Mouse (Mus musculus) bone marrow macrophage, adult 2 months (primary cell): ENCODE data around the gene Nktr. TPM values are rescaled to one million over a fixed set of nuclear protein-coding genes. Genes with fewer than 3 reads are reported as not detected.
A peak's percentile ranks its signal among the peaks of the same experiment; 100 is the strongest.

Source experiments
- H3K27ac ChIP-seq: 2 replicates; pipeline ENCODE4 v1.5.1; 2012; ENCODE audit warnings: low read depth, low read length; ENCODE audit not compliant: insufficient read depth
- H3K4me1 ChIP-seq: 2 replicates; pipeline ENCODE4 v1.6.1; 2012; ENCODE audit warnings: low read length; ENCODE audit not compliant: control insufficient read depth, insufficient read depth
- H3K4me3 ChIP-seq: 2 replicates; pipeline ENCODE4 v1.5.1; 2012; ENCODE audit warnings: mild to moderate bottlenecking, low read length, moderate library complexity; ENCODE audit not compliant: insufficient read depth
- CTCF ChIP-seq: IDR thresholded peaks from 2 replicates; pipeline ENCODE4 v1.5.1; 2012; ENCODE audit warnings: low read depth, mild to moderate bottlenecking, low read length, moderate library complexity
- POLR2A ChIP-seq: IDR thresholded peaks from 2 replicates; pipeline ENCODE4 v1.6.1; 2012; ENCODE audit warnings: mild to moderate bottlenecking, low read depth, low read length, borderline replicate concordance
- polyA plus RNA-seq: library from polyadenylated mRNA; stranded (reverse); fragments of >200 nt; gene quantifications from 2 replicates; pipeline ENCODE4 v1.2.4, GENCODE M21; 2012; ENCODE audit not compliant: missing spikeins, insufficient read depth, insufficient read length

Gene Nktr
- polyA plus RNA-seq, 1 experiment = 109 TPM

DNA sequence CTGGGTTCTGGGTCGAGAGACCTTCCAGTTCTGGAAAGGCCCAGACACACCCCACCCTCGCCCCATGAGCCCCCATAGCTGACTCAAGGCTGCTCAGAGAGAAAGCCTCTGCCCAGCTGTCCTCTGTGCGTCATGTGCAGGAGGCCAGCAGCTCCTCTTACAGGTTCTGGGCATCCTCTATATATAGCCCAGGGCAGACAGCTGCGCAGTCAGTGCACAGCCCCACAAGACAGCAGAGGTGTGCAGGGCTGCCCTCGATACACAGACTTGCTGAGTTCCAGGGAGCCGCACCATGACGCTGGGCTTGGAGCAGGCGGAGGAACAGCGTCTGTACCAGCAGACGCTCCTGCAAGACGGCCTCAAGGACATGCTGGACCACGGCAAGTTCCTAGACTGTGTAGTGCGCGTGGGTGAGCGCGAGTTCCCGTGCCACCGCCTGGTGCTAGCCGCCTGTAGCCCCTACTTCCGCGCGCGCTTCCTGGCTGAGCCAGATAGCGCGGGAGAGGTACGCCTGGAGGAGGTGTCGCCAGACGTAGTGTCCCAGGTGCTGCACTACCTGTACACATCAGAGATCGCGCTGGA, 58.6 kb downstream of the Nktr start, which contains the start of gene Klhl40:
Gene Klhl40 (plus strand): TSS at position 124 of the 582 bp plus-strand sequence.
- TF ChIP-seq CTCF = no peak
- no peak for TF ChIP-seq POLR2A
- no peak within 1 kb of the TSS for H3K27ac ChIP-seq
- H3K4me1 ChIP-seq = no peaks in the 10 kb centered on the region
- H3K4me3 ChIP-seq = peak within 1 kb of the TSS; percentile 25; the same call in 1 of the 2 replicates

DNA sequence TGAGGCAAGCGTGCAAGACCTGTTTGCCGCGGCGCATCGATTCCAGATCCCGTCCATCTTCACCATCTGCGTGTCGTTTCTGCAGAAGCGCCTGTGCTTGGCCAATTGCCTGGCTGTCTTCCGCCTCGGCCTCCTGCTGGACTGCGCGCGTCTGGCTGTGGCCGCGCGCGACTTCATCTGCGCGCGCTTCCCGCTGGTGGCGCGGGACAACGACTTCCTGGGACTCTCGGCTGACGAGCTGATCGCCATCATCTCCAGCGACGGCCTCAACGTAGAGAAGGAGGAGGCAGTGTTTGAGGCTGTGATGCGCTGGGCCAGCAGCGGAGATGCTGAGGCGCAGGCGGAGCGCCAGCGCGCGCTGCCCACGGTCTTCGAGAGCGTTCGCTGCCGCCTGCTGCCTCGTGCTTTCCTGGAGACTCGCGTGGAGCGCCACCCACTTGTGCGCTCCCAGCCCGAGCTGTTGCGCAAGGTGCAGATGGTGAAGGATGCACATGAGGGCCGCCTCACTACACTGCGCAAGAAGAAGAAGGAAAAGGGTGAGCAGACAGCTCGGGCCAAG, 59.2 kb downstream of the Nktr start:
- TF ChIP-seq POLR2A (no peak), CTCF (no peak)
- peak overlapping the region; percentile 25; the same call in 1 of the 2 replicates for H3K4me3 ChIP-seq
- H3K4me1 ChIP-seq = no peaks in the 10 kb centered on the region
- H3K27ac ChIP-seq = no peak overlapping the region

DNA sequence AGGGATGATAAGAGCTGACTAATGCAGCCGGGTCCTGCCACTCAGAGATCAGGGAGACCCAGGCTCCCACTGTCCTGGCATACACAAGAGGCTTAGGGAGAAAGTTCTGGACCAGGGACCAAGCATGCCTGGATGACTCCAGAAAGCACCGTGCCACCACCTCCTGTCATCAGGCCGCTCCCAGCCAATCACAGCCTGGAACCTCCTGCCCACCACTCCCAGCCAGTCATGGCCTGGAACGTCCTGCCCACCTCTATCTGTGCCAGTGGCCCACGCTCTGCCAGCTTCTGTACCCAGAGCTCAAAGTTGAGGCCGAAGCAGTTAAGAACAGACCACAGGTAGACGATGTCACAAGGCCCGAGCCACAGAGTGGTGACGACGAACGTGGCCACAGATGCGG, 65.8 kb downstream of the Nktr start:
- H3K4me3 ChIP-seq = no peak overlapping the region
- no peak overlapping the region for H3K27ac ChIP-seq
- H3K4me1 ChIP-seq = no peaks in the 10 kb centered on the region
- TF ChIP-seq POLR2A = no peak
- TF ChIP-seq CTCF = no peak

DNA sequence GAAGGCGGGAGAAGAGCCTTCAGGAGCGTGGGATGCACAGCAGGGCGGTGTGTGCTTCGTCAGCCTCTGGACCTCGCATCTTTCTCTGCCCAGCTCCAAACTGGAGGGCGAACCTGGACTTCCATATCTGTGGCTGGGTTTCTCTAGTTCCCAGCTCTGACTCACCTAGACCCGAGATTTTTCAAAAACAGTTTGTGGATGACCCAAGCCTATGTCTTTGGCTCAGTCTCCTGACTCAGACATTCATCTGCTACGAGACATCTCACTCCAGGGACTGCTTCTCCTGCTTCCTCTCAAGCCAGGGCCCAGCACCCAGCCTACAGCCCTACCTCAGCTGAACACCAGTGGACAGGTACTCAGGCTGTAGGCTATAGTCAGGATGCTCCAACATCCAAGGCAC, 66.3 kb downstream of the Nktr start:
- TF ChIP-seq POLR2A (no peak), CTCF (no peak)
- H3K4me3 ChIP-seq = no peak overlapping the region
- H3K4me1 ChIP-seq = no peaks in the 10 kb centered on the region
- no peak overlapping the region for H3K27ac ChIP-seq

DNA sequence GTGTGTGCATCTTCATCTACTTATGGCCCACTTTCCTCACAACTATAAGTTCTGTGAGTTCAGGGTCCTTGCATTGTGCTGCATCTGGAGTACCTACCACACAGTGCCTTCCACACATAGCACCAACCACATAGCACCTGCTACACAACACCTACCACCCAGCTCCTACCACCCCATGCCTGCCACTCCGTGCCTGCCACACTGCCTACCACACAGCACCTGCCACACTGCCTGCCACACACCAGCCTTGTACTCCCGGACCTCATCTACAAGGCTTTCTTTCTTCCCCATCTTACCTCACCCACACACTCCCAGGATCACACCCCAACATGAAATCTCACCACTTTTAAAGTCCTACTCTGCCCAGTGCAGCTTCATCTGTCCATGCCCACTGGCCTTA, 67.4 kb downstream of the Nktr start:
- Histone ChIP-seq H3K27ac (no peak overlapping the region), H3K4me1 (no peaks in the 10 kb centered on the region), H3K4me3 (no peak overlapping the region)
- TF ChIP-seq POLR2A (no peak), CTCF (no peak)

GRCm38 (mm10) chr9:121791206-121791605, 72.2 kb downstream of the Nktr start:
- no peak for TF ChIP-seq POLR2A
- no peak for TF ChIP-seq CTCF
- H3K4me1 ChIP-seq = no peaks in the 10 kb centered on the region
- H3K27ac ChIP-seq = no peak overlapping the region
- H3K4me3 ChIP-seq = no peak overlapping the region

- Histone ChIP-seq H3K27ac (no peak within 1 kb of the TSS), H3K4me1 (no peaks in the 10 kb centered on the region), H3K4me3 (no peak within 1 kb of the TSS)
- no peak for TF ChIP-seq CTCF
- TF ChIP-seq POLR2A = no peak
Measured at GRCm38 (mm10) chr9:121791757-121792521, 73.0 kb downstream of the Nktr start, which contains the start of gene Hhatl. Hhatl (minus strand) TSS chr9:121792507.

GRCm38 (mm10) chr9:121794972-121795539, 76.1 kb downstream of the Nktr start:
- H3K27ac ChIP-seq = no peak overlapping the region
- no peaks in the 10 kb centered on the region for H3K4me1 ChIP-seq
- no peak for TF ChIP-seq POLR2A
- no peak for TF ChIP-seq CTCF
- H3K4me3 ChIP-seq = no peak overlapping the region

DNA sequence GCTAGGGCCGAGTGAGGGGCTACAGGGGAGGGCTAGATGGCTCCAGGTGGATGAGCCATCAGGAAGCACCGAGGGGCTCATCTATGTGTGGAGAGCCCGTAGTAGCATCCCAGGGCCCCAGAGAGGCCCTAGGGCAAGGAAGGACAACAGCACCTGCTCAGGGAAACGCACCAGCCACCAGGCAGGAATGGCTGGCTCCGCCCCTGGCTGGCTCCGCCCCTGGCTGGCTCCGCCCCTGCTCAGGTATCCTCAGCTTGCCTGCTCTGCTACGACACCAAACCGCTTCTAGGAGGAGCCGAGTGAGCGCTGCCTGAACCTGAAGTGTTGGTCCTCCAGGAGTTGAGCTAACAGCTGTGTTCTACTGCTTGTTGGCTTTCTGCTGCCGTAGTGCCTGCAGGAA, 78.8 kb downstream of the Nktr start:
- Histone ChIP-seq H3K27ac (no peak overlapping the region), H3K4me3 (no peak overlapping the region), H3K4me1 (no peaks in the 10 kb centered on the region)
- TF ChIP-seq POLR2A (no peak), CTCF (no peak)

- Histone ChIP-seq H3K4me3 (no peak overlapping the region), H3K27ac (no peak overlapping the region), H3K4me1 (no peaks in the 10 kb centered on the region)
- TF ChIP-seq POLR2A = no peak
- TF ChIP-seq CTCF = no peak
Measured at GRCm38 (mm10) chr9:121798887-121799520, 80.0 kb downstream of the Nktr start.
